Mouse (Mus musculus): Measurements from ENCODE around the gene Rbpms2. TPM values are rescaled to one million over a fixed set of nuclear protein-coding genes. Genes with fewer than 3 reads are reported as not detected.

Rbpms2 gene
- polyA plus RNA-seq, 1 experiment = 162 TPM

- H3K9me3 ChIP-seq (replicated peaks; ENCODE audit: control insufficient read depth, insufficient read depth, low read length, poor library complexity, severe bottlenecking) = no peaks in the 10 kb centered on the region
- no peaks in the 10 kb centered on the region for H3K27me3 ChIP-seq (ENCODE audit: control insufficient read depth, insufficient read depth, low read length, poor library complexity, severe bottlenecking)
- no peak for TF ChIP-seq POLR2A (IDR thresholded peaks at IDR 0.05; ENCODE audit: insufficient read depth, low read length)
- no peak for TF ChIP-seq CTCF (IDR thresholded peaks at IDR 0.05; ENCODE audit: low read depth, low read length)
- TF ChIP-seq EP300 (IDR thresholded peaks at IDR 0.05; ENCODE audit: insufficient read depth, low read depth, low read length) = no peak
- H3K27ac ChIP-seq (ENCODE audit: insufficient read depth, low read length) = peak overlapping the region; percentile 27; the same call in 1 of the 2 replicates
- H3K36me3 ChIP-seq (ENCODE audit: control insufficient read depth, insufficient read depth, low read length, poor library complexity, severe bottlenecking) = peaks cover 14% of the 10 kb centered on the region
- H3K9ac ChIP-seq (ENCODE audit: low read depth, poor library complexity, severe bottlenecking) = peak overlapping the region; percentile 69
- H3K4me3 ChIP-seq (ENCODE audit: low read depth, low read length) = peak overlapping the region; percentile 95
- no peaks in the 10 kb centered on the region for H3K4me1 ChIP-seq (ENCODE audit: control insufficient read depth, insufficient read depth, low read length)
These were observed 42.2 kb upstream of the Rbpms2 start for GRCm38 (mm10) chr9:65587270-65587572.

GRCm38 (mm10) chr9:65587573-65588358 lies 41.7 kb upstream of the Rbpms2 start:
- TF ChIP-seq EP300 (IDR thresholded peaks at IDR 0.05; ENCODE audit: insufficient read depth, low read depth, low read length) = no peak
- TF ChIP-seq POLR2A (IDR thresholded peaks at IDR 0.05; ENCODE audit: insufficient read depth, low read length) = no peak
- no peak for TF ChIP-seq CTCF (IDR thresholded peaks at IDR 0.05; ENCODE audit: low read depth, low read length)
- Histone ChIP-seq H3K9me3 (replicated peaks; ENCODE audit: control insufficient read depth, insufficient read depth, low read length, poor library complexity, severe bottlenecking) (no peaks in the 10 kb centered on the region), H3K36me3 (ENCODE audit: control insufficient read depth, insufficient read depth, low read length, poor library complexity, severe bottlenecking) (peaks cover 16% of the 10 kb centered on the region), H3K4me3 (ENCODE audit: low read depth, low read length) (peak overlapping the region; percentile 95), H3K27me3 (ENCODE audit: control insufficient read depth, insufficient read depth, low read length, poor library complexity, severe bottlenecking) (no peaks in the 10 kb centered on the region), H3K27ac (ENCODE audit: insufficient read depth, low read length) (peak overlapping the region; percentile 27; the same call in 1 of the 2 replicates), H3K4me1 (ENCODE audit: control insufficient read depth, insufficient read depth, low read length) (no peaks in the 10 kb centered on the region), H3K9ac (ENCODE audit: low read depth, poor library complexity, severe bottlenecking) (peak overlapping the region; percentile 69)

- Histone ChIP-seq H3K9ac (ENCODE audit: low read depth, poor library complexity, severe bottlenecking) (peak overlapping the region; percentile 69; the same call in 1 of the 2 replicates), H3K36me3 (ENCODE audit: control insufficient read depth, insufficient read depth, low read length, poor library complexity, severe bottlenecking) (peaks cover 17% of the 10 kb centered on the region), H3K4me1 (ENCODE audit: control insufficient read depth, insufficient read depth, low read length) (no peaks in the 10 kb centered on the region), H3K27me3 (ENCODE audit: control insufficient read depth, insufficient read depth, low read length, poor library complexity, severe bottlenecking) (no peaks in the 10 kb centered on the region), H3K4me3 (ENCODE audit: low read depth, low read length) (peak overlapping the region; percentile 73), H3K9me3 (replicated peaks; ENCODE audit: control insufficient read depth, insufficient read depth, low read length, poor library complexity, severe bottlenecking) (no peaks in the 10 kb centered on the region), H3K27ac (ENCODE audit: insufficient read depth, low read length) (no peak overlapping the region)
- TF ChIP-seq EP300 (IDR thresholded peaks at IDR 0.05; ENCODE audit: insufficient read depth, low read depth, low read length) = no peak
- TF ChIP-seq CTCF (IDR thresholded peaks at IDR 0.05; ENCODE audit: low read depth, low read length) = no peak
- TF ChIP-seq POLR2A (IDR thresholded peaks at IDR 0.05; ENCODE audit: insufficient read depth, low read length) = no peak
These were observed 40.4 kb upstream of the Rbpms2 start for GRCm38 (mm10) chr9:65589091-65589490.

GRCm38 (mm10) chr9:65592721-65593120 lies 36.7 kb upstream of the Rbpms2 start:
- Histone ChIP-seq H3K27ac (ENCODE audit: insufficient read depth, low read length) (peak overlapping the region; percentile 93), H3K27me3 (ENCODE audit: control insufficient read depth, insufficient read depth, low read length, poor library complexity, severe bottlenecking) (no peaks in the 10 kb centered on the region), H3K4me1 (ENCODE audit: control insufficient read depth, insufficient read depth, low read length) (no peaks in the 10 kb centered on the region), H3K36me3 (ENCODE audit: control insufficient read depth, insufficient read depth, low read length, poor library complexity, severe bottlenecking) (peaks cover 33% of the 10 kb centered on the region), H3K9me3 (replicated peaks; ENCODE audit: control insufficient read depth, insufficient read depth, low read length, poor library complexity, severe bottlenecking) (no peaks in the 10 kb centered on the region), H3K9ac (ENCODE audit: low read depth, poor library complexity, severe bottlenecking) (no peak overlapping the region), H3K4me3 (ENCODE audit: low read depth, low read length) (peak overlapping the region; percentile 19)
- TF ChIP-seq POLR2A (IDR thresholded peaks at IDR 0.05; ENCODE audit: insufficient read depth, low read length) = no peak
- no peak for TF ChIP-seq EP300 (IDR thresholded peaks at IDR 0.05; ENCODE audit: insufficient read depth, low read depth, low read length)
- TF ChIP-seq CTCF (IDR thresholded peaks at IDR 0.05; ENCODE audit: low read depth, low read length) = no peak

- peaks cover 33% of the 10 kb centered on the region for H3K36me3 ChIP-seq (ENCODE audit: control insufficient read depth, insufficient read depth, low read length, poor library complexity, severe bottlenecking)
- H3K9ac ChIP-seq (ENCODE audit: low read depth, poor library complexity, severe bottlenecking) = no peak overlapping the region
- peak overlapping the region; percentile 93 for H3K27ac ChIP-seq (ENCODE audit: insufficient read depth, low read length)
- peak overlapping the region; percentile 19 for H3K4me3 ChIP-seq (ENCODE audit: low read depth, low read length)
- H3K4me1 ChIP-seq (ENCODE audit: control insufficient read depth, insufficient read depth, low read length) = no peaks in the 10 kb centered on the region
- no peaks in the 10 kb centered on the region for H3K9me3 ChIP-seq (replicated peaks; ENCODE audit: control insufficient read depth, insufficient read depth, low read length, poor library complexity, severe bottlenecking)
- H3K27me3 ChIP-seq (ENCODE audit: control insufficient read depth, insufficient read depth, low read length, poor library complexity, severe bottlenecking) = no peaks in the 10 kb centered on the region
- peak; percentile 81; the same call in 1 of the 2 replicates for TF ChIP-seq EP300 (IDR thresholded peaks at IDR 0.05; ENCODE audit: insufficient read depth, low read depth, low read length)
- no peak for TF ChIP-seq POLR2A (IDR thresholded peaks at IDR 0.05; ENCODE audit: insufficient read depth, low read length)
These were observed 35.9 kb upstream of the Rbpms2 start for GRCm38 (mm10) chr9:65593596-65593995.

- H3K4me1 ChIP-seq (ENCODE audit: control insufficient read depth, insufficient read depth, low read length) = peaks cover 2% of the 10 kb centered on the region
- H3K36me3 ChIP-seq (ENCODE audit: control insufficient read depth, insufficient read depth, low read length, poor library complexity, severe bottlenecking) = peaks cover 16% of the 10 kb centered on the region
- no peak overlapping the region for H3K27ac ChIP-seq (ENCODE audit: insufficient read depth, low read length)
- H3K4me3 ChIP-seq (ENCODE audit: low read depth, low read length) = peak overlapping the region; percentile 42; the same call in 1 of the 2 replicates
- no peak overlapping the region; the same call in 1 of the 2 replicates for H3K9ac ChIP-seq (ENCODE audit: low read depth, poor library complexity, severe bottlenecking)
- H3K9me3 ChIP-seq (replicated peaks; ENCODE audit: control insufficient read depth, insufficient read depth, low read length, poor library complexity, severe bottlenecking) = no peaks in the 10 kb centered on the region
- TF ChIP-seq CTCF (IDR thresholded peaks at IDR 0.05; ENCODE audit: low read depth, low read length) (peak; percentile 8), EP300 (IDR thresholded peaks at IDR 0.05; ENCODE audit: insufficient read depth, low read depth, low read length) (no peak)
- no peaks in the 10 kb centered on the region for H3K27me3 ChIP-seq (ENCODE audit: control insufficient read depth, insufficient read depth, low read length, poor library complexity, severe bottlenecking)
These were observed 30.6 kb upstream of the Rbpms2 start for GRCm38 (mm10) chr9:65598765-65599249.
